Mouse (Mus musculus): Measurements from ENCODE around the gene Ccdc8. TPM values are rescaled to one million over a fixed set of nuclear protein-coding genes. Genes with fewer than 3 reads are reported as not detected.

Ccdc8 gene
- total RNA-seq, 2 experiments from 2014 or later, result 1.1 to 2.7 TPM

DNA sequence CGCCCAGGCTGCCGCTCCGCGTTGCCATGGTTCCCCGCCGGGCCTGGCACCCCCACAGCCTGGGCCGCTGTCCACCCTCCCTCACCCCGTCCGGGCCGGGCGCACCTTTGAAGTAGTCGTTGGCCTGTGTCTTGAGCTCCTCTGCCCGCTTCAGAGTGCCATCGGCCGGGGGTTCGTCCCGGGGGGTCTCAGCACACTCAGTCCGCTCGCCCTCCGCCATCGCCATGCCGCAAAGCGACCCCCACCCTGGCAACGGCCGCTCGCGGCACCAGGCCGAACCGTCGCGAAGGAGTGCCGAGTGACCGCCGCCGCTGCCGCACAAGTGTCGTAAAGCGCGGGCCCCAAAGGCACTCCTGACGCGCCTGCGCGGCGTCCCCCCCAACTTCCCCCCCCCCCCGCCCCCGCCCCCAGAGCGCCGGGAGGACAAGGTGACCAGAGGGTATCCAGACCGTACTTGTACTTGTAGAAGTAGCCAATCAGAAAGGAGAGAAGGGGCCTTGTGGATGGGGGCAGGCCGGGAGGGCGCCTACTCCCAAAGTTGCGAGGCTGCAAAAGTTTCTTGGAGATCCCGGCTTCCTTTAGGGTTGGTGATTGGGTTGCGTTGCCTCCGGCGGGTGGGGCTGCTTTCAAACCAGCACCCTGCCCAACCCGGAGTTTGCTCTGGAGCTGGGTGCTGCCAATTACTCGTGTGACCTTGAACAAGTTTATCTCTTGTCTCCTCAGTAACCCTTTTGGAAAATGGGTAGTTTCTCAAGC lies 35.3 kb downstream of the Ccdc8 start, which contains the start of gene Ppp5c:
Gene Ppp5c, minus strand, starts transcription at position 337 of the 756 bp plus-strand sequence.
- ATAC-seq (replicated peaks; ENCODE audit: low FRiP score, low TSS enrichment, poor library complexity, severe bottlenecking), result peak; percentile 58

DNA sequence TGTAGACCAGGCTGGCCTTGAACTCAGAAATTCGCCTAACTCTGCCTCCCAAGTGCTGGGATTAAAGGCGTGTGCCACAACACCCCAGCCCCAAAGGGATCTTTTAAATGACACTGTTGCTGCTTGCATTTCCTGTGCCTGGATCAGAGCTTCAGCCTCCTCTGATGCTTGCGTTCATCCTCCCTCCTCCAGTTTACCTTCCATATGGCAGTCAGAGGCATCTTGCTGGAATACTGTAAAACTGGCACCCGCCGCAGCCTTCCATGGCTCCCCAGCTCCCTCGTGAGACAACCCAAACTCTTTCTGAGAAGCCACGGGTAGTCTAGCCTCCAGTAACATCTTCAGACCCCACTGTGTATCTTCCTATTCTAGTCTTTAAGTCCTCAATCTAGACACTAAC lies 36.4 kb downstream of the Ccdc8 start:
- ATAC-seq (replicated peaks; ENCODE audit: low FRiP score, low TSS enrichment, poor library complexity, severe bottlenecking), result no peak

- ATAC-seq (replicated peaks; ENCODE audit: low FRiP score, low TSS enrichment, poor library complexity, severe bottlenecking), result no peak
Measured at GRCm38 (mm10) chr7:17030239-17030638, 37.7 kb downstream of the Ccdc8 start.

DNA sequence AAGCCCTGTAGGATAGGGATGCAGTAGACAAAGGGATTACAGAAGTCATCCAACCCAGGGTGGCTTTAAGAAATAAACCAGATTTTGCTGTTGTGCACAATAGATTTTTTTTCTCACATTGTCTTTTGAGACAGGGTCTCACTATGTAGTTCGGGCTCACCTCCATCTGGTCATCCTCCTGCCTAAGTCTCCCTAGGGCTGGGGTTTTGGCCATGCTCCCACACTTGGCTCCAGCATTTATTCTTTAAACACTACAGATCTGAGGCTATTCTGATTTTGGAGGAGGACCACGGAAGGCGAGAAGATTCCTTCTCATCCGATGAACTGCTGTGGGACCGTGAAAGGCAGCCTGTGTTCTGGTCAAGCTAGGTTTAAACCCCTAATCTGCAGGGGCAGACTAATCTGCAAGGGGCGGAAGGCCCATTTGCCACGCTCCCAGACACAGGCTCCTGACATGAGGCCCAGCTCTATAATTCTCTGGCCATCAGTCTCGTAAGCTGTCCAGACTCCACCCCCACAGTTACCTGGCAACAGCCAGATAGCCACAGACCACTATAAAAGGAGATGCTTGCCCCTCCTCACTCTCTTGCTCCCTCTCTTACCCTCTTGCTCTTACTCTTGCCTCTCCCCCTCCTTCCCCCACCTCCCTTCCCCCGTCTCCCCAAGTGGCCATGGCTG lies 45.6 kb downstream of the Ccdc8 start:
- no peak for ATAC-seq (replicated peaks; ENCODE audit: low FRiP score, low TSS enrichment, poor library complexity, severe bottlenecking)

GRCm38 (mm10) chr7:17039373-17039772 lies 46.9 kb downstream of the Ccdc8 start:
- ATAC-seq (replicated peaks; ENCODE audit: low FRiP score, low TSS enrichment, poor library complexity, severe bottlenecking), result no peak

DNA sequence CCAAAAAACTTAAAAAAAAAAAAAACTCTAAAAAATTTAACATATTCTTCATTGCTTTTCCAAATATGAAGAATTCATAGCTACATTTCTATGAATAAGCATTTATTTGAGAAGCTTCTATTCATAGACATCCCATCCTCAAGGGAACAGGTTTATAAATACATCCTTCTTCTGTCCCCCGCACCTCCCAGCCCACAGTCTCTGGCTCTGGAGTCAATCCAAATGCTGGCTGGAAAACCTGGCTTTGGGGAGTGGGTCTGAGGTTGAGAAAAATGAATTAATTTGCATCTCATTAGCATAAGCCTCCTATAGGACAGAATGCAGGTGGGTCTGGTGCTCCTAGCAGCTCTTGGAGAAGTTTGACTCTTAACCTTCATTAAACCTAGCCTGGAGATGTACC lies 53.2 kb downstream of the Ccdc8 start:
- ATAC-seq (replicated peaks; ENCODE audit: low FRiP score, low TSS enrichment, poor library complexity, severe bottlenecking), result no peak

Other genes starting within 250 kb of the Ccdc8 start
- gene Slc1a5, start 211.4 kb upstream of the Ccdc8 start, total RNA-seq (2014; fragmentation: Nextera tagmentation), result 102 and 107 TPM in 2 replicates
- 31.8 and 36.1 TPM in 2 replicates for gene Slc1a5, start 211.4 kb upstream of the Ccdc8 start, total RNA-seq (2017)
- 62.0 and 66.6 TPM in 2 replicates for gene Strn4, start 176.8 kb upstream of the Ccdc8 start, total RNA-seq (2014; fragmentation: Nextera tagmentation)
- gene Strn4, start 176.8 kb upstream of the Ccdc8 start, total RNA-seq (2017), result 63.9 and 71.1 TPM in 2 replicates
- 14.4 and 21.5 TPM in 2 replicates for gene Fkrp, start 176.0 kb upstream of the Ccdc8 start, total RNA-seq (2014; fragmentation: Nextera tagmentation)
- gene Fkrp, start 176.0 kb upstream of the Ccdc8 start, total RNA-seq (2017), result 8.9 and 15.8 TPM in 2 replicates
- 14.2 and 19.8 TPM in 2 replicates for gene Prkd2, start 149.8 kb upstream of the Ccdc8 start, total RNA-seq (2014; fragmentation: Nextera tagmentation)
- 5.2 and 14.9 TPM in 2 replicates for gene Prkd2, start 149.8 kb upstream of the Ccdc8 start, total RNA-seq (2017)
- gene Dact3, start 117.4 kb upstream of the Ccdc8 start, total RNA-seq (2014; fragmentation: Nextera tagmentation), result 0.27 TPM in 1 of 2 replicates, not detected in the other
- gene Dact3, start 117.4 kb upstream of the Ccdc8 start, total RNA-seq (2017), result 0.75 TPM in 1 of 2 replicates, not detected in the other
- gene Gng8, start 100.9 kb upstream of the Ccdc8 start, total RNA-seq (2014; fragmentation: Nextera tagmentation), result not detected in 2 replicates
- gene Gng8, start 100.9 kb upstream of the Ccdc8 start, total RNA-seq (2017), result 2.6 TPM in 1 of 2 replicates, not detected in the other
- gene Ptgir, start 86.2 kb upstream of the Ccdc8 start, total RNA-seq (2014; fragmentation: Nextera tagmentation), result not detected in 2 replicates
- not detected in 2 replicates for gene Ptgir, start 86.2 kb upstream of the Ccdc8 start, total RNA-seq (2017)
- 291 and 377 TPM in 2 replicates for gene Calm3, start 68.6 kb upstream of the Ccdc8 start, total RNA-seq (2014; fragmentation: Nextera tagmentation)
- gene Calm3, start 68.6 kb upstream of the Ccdc8 start, total RNA-seq (2017), result 512 and 515 TPM in 2 replicates
- gene Pnmal2, start 48.0 kb upstream of the Ccdc8 start, total RNA-seq (2014; fragmentation: Nextera tagmentation), result not detected in 2 replicates
- gene Pnmal2, start 48.0 kb upstream of the Ccdc8 start, total RNA-seq (2017), result not detected in 2 replicates
- gene Pnmal1, start 33.0 kb upstream of the Ccdc8 start, total RNA-seq (2014; fragmentation: Nextera tagmentation), result not detected in 2 replicates
- not detected in 2 replicates for gene Pnmal1, start 33.0 kb upstream of the Ccdc8 start, total RNA-seq (2017)
- 0.28 and 0.35 TPM in 2 replicates for gene Gm42372, start 9.6 kb upstream of the Ccdc8 start, total RNA-seq (2014; fragmentation: Nextera tagmentation)
- not detected in 2 replicates for gene Gm42372, start 9.6 kb upstream of the Ccdc8 start, total RNA-seq (2017)
- gene Ppp5c, start 35.2 kb downstream of the Ccdc8 start, total RNA-seq (2014; fragmentation: Nextera tagmentation), result 148 and 150 TPM in 2 replicates
- 58.8 and 82.4 TPM in 2 replicates for gene Ppp5c, start 35.2 kb downstream of the Ccdc8 start, total RNA-seq (2017)
- gene Hif3a, start 69.7 kb downstream of the Ccdc8 start, total RNA-seq (2014; fragmentation: Nextera tagmentation), result 22.8 and 39.3 TPM in 2 replicates
- gene Hif3a, start 69.7 kb downstream of the Ccdc8 start, total RNA-seq (2017), result 2.9 and 3.7 TPM in 2 replicates
- gene Psg16, start 81.3 kb downstream of the Ccdc8 start, total RNA-seq (2014; fragmentation: Nextera tagmentation), result 0.11 TPM in 1 of 2 replicates, not detected in the other
- gene Psg16, start 81.3 kb downstream of the Ccdc8 start, total RNA-seq (2017), result 1.1 TPM in 1 of 2 replicates, not detected in the other
- gene Ceacam3, start 157.6 kb downstream of the Ccdc8 start, total RNA-seq (2014; fragmentation: Nextera tagmentation), result not detected in 2 replicates
- not detected in 2 replicates for gene Ceacam3, start 157.6 kb downstream of the Ccdc8 start, total RNA-seq (2017)
- not detected in 2 replicates for gene Psg29, start 210.8 kb downstream of the Ccdc8 start, total RNA-seq (2014; fragmentation: Nextera tagmentation)
- gene Psg29, start 210.8 kb downstream of the Ccdc8 start, total RNA-seq (2017), result not detected in 2 replicates

Data from megakaryocyte-erythroid progenitor cell, adult 5-6 weeks (primary cell).